Mouse (Mus musculus) hindbrain, embryonic 10.5 days (tissue): ENCODE results near the gene Nell2. TPM values are rescaled to one million over a fixed set of nuclear protein-coding genes. Genes with fewer than 3 reads are reported as not detected.

Experiments
- DNase-seq: peaks from one replicate; pipeline ENCODE4 v3.0.0-alpha.2; 2017; ENCODE audit warnings: low spot score
- H3K27ac ChIP-seq: fragments of 300-500 bp; sonication (generic); 2 replicates; pipeline ENCODE4 v1.5.1; 2016; ENCODE audit warnings: mild to moderate bottlenecking, moderate library complexity
- H3K27me3 ChIP-seq: fragments of 300-500 bp; sonication (generic); 2 replicates; pipeline ENCODE4 v1.6.1; 2016; ENCODE audit warnings: mild to moderate bottlenecking; ENCODE audit not compliant: poor library complexity, insufficient read depth, severe bottlenecking
- H3K36me3 ChIP-seq: fragments of 300-500 bp; sonication (generic); 2 replicates; pipeline ENCODE4 v1.6.1; 2016; ENCODE audit warnings: mild to moderate bottlenecking, moderate library complexity
- H3K4me1 ChIP-seq: fragments of 300-500 bp; sonication (generic); replicated peaks from 2 replicates; pipeline ENCODE4 v1.6.1; 2016; ENCODE audit warnings: mild to moderate bottlenecking
- H3K4me3 ChIP-seq: fragments of 300-500 bp; sonication (generic); 2 replicates; pipeline ENCODE4 v1.5.1; 2016; ENCODE audit warnings: mild to moderate bottlenecking, moderate library complexity
- H3K9me3 ChIP-seq: fragments of 300-500 bp; sonication (generic); 2 replicates; pipeline ENCODE4 v1.6.1; 2016; ENCODE audit warnings: mild to moderate bottlenecking, moderate library complexity
- WGBS: fragments of 180-500 bp; shearing (Covaris S2); methylation state at CpG from one replicate; pipeline ENCODE4 v1.1.7; 2016; 5-methylcytosine and 5-hydroxymethylcytosine counted together
- polyA plus RNA-seq: library from polyadenylated mRNA; unstranded; fragments of >200 nt; fragmentation: Nextera tagmentation; extraction: Ambion mirVana; gene quantifications from 2 replicates; pipeline ENCODE4 v1.2.1, GENCODE M21; 2016

The Nell2 gene
- polyA plus RNA-seq, 1 experiment from 2014 or later = 78.2 TPM

- no peak overlapping the region; the same call in 1 of the 2 replicates for H3K27ac ChIP-seq
- 84% methylated on average over 12 of the region's 12 CpGs for WGBS
- no peaks in the 10 kb centered on the region for H3K9me3 ChIP-seq
- DNase-seq = no peak
- H3K4me3 ChIP-seq = no peak overlapping the region
- no peaks in the 10 kb centered on the region for H3K36me3 ChIP-seq
- no peaks in the 10 kb centered on the region for H3K4me1 ChIP-seq
- H3K27me3 ChIP-seq = no peaks in the 10 kb centered on the region
Measured at GRCm38 (mm10) chr15:95075356-95075755, 453.0 kb downstream of the Nell2 start.

GRCm38 (mm10) chr15:95070881-95071280, 457.5 kb downstream of the Nell2 start:
- WGBS = 87% methylated on average over 7 of the region's 7 CpGs

GRCm38 (mm10) chr15:95068799-95069198, 459.6 kb downstream of the Nell2 start:
- H3K9me3 ChIP-seq = no peaks in the 10 kb centered on the region
- H3K27me3 ChIP-seq = no peaks in the 10 kb centered on the region
- no peak overlapping the region for H3K27ac ChIP-seq
- H3K4me3 ChIP-seq = no peak overlapping the region
- peaks cover 12% of the 10 kb centered on the region; the same call in 1 of the 2 replicates for H3K4me1 ChIP-seq
- 89% methylated on average over 1 of the region's 1 CpGs for WGBS
- no peaks in the 10 kb centered on the region for H3K36me3 ChIP-seq
- DNase-seq = no peak

More at GRCm38 (mm10) chr15:95070881-95071280, 457.5 kb downstream of the Nell2 start:
- DNase-seq = no peak
- Histone ChIP-seq H3K27me3 (no peaks in the 10 kb centered on the region), H3K36me3 (no peaks in the 10 kb centered on the region), H3K9me3 (no peaks in the 10 kb centered on the region), H3K4me1 (peaks cover 4% of the 10 kb centered on the region; the same call in 1 of the 2 replicates), H3K27ac (no peak overlapping the region), H3K4me3 (no peak overlapping the region)

- Histone ChIP-seq H3K4me3 (no peak overlapping the region), H3K9me3 (no peaks in the 10 kb centered on the region), H3K27ac (no peak overlapping the region), H3K36me3 (no peaks in the 10 kb centered on the region), H3K27me3 (no peaks in the 10 kb centered on the region), H3K4me1 (peaks cover 12% of the 10 kb centered on the region; the same call in 1 of the 2 replicates)
- no peak for DNase-seq
- 95% methylated on average over 1 of the region's 1 CpGs for WGBS
Measured at GRCm38 (mm10) chr15:95068023-95068422, 460.3 kb downstream of the Nell2 start.

- H3K4me1 ChIP-seq = no peaks in the 10 kb centered on the region
- WGBS = 65% methylated on average over 8 of the region's 8 CpGs
- no peak overlapping the region for H3K4me3 ChIP-seq
- H3K9me3 ChIP-seq = no peaks in the 10 kb centered on the region
- H3K27ac ChIP-seq = no peak overlapping the region
- no peaks in the 10 kb centered on the region for H3K27me3 ChIP-seq
- H3K36me3 ChIP-seq = no peaks in the 10 kb centered on the region
- no peak for DNase-seq
Measured at GRCm38 (mm10) chr15:95055081-95055650, 473.2 kb downstream of the Nell2 start.

GRCm38 (mm10) chr15:95049171-95049729, 479.1 kb downstream of the Nell2 start:
- no peaks in the 10 kb centered on the region for H3K36me3 ChIP-seq
- no peak overlapping the region for H3K4me3 ChIP-seq
- no peaks in the 10 kb centered on the region for H3K9me3 ChIP-seq
- no peaks in the 10 kb centered on the region for H3K4me1 ChIP-seq
- DNase-seq = no peak
- H3K27me3 ChIP-seq = no peaks in the 10 kb centered on the region
- H3K27ac ChIP-seq = no peak overlapping the region
- 72% methylated on average over 6 of the region's 6 CpGs for WGBS

GRCm38 (mm10) chr15:95047486-95047885, 480.9 kb downstream of the Nell2 start:
- Histone ChIP-seq H3K36me3 (no peaks in the 10 kb centered on the region), H3K9me3 (no peaks in the 10 kb centered on the region), H3K27ac (no peak overlapping the region), H3K4me3 (no peak overlapping the region), H3K27me3 (no peaks in the 10 kb centered on the region), H3K4me1 (no peaks in the 10 kb centered on the region)
- WGBS = 94% methylated on average over 2 of the region's 2 CpGs
- no peak for DNase-seq

- no peak overlapping the region for H3K4me3 ChIP-seq
- no peak overlapping the region for H3K27ac ChIP-seq
- H3K36me3 ChIP-seq = no peaks in the 10 kb centered on the region
- no peaks in the 10 kb centered on the region for H3K4me1 ChIP-seq
- WGBS = 83% methylated on average over 8 of the region's 8 CpGs
- H3K9me3 ChIP-seq = no peaks in the 10 kb centered on the region
- no peaks in the 10 kb centered on the region for H3K27me3 ChIP-seq
- DNase-seq = no peak
Measured at GRCm38 (mm10) chr15:95044011-95044410, 484.3 kb downstream of the Nell2 start.

- H3K27ac ChIP-seq = no peak overlapping the region
- no peaks in the 10 kb centered on the region for H3K4me1 ChIP-seq
- 85% methylated on average over 9 of the region's 9 CpGs for WGBS
- no peaks in the 10 kb centered on the region for H3K36me3 ChIP-seq
- DNase-seq = no peak
- no peak overlapping the region for H3K4me3 ChIP-seq
- no peaks in the 10 kb centered on the region for H3K9me3 ChIP-seq
- no peaks in the 10 kb centered on the region for H3K27me3 ChIP-seq
Measured at GRCm38 (mm10) chr15:95042437-95042836, 485.9 kb downstream of the Nell2 start.

- no peaks in the 10 kb centered on the region for H3K36me3 ChIP-seq
- WGBS = 82% methylated on average over 5 of the region's 5 CpGs
- H3K4me1 ChIP-seq = no peaks in the 10 kb centered on the region
- H3K9me3 ChIP-seq = no peaks in the 10 kb centered on the region
- H3K27ac ChIP-seq = no peak overlapping the region
- H3K27me3 ChIP-seq = no peaks in the 10 kb centered on the region
- no peak for DNase-seq
- no peak overlapping the region for H3K4me3 ChIP-seq
Measured at GRCm38 (mm10) chr15:95029487-95029875, 498.9 kb downstream of the Nell2 start.

GRCm38 (mm10) chr15:95028862-95029486, 499.4 kb downstream of the Nell2 start:
- no peaks in the 10 kb centered on the region for H3K27me3 ChIP-seq
- 85% methylated on average over 13 of the region's 13 CpGs for WGBS
- H3K27ac ChIP-seq = no peak overlapping the region
- H3K4me1 ChIP-seq = no peaks in the 10 kb centered on the region
- H3K4me3 ChIP-seq = no peak overlapping the region
- H3K36me3 ChIP-seq = no peaks in the 10 kb centered on the region
- DNase-seq = no peak
- H3K9me3 ChIP-seq = no peaks in the 10 kb centered on the region
